ENCODE assay signal across 8 mouse cellular contexts in the genomic region with DNA sequence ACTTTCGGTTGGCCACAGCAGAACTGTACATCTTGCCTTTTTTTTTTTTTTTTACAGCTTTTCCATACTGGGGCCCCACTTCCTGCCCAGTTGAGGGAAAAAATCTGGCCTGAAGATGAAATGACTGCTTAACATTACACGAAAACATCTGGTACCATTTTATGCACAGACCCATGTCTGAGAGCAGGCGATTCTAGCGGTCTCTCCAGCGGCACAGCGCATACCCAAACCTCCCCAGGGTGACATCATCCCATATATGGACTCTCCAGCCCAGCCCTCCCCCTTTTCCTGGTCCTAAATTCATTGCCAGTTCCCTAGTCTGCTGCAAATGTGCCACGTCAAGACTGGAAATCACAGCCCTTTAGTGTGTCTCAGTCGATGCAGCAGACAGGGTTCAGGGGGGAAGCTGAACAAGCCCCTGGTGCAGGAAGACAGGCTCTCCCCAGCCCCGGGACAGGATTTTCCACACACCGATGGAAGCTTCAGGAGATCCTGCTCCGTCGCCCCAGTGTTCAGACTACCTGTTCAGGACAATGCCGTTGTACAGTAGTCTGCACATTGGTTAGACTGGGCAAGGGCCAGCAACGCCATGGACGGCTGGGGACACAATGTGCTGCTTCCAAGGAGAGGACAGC.
DNase-seq lines count a peak whose midpoint lies in the region; ATAC-seq lines count a peak whose summit lies in the region.

No protein-coding gene starts in this region.

- peak; percentile 49 for DNase-seq in midbrain, embryonic 10.5 days (ENCODE audit: low spot score)
- peak; percentile 57 for DNase-seq in lung, postnatal 14 days
- DNase-seq in urinary bladder, postnatal 36 days (ENCODE audit: low spot score in 2 of 2) = peak; percentile 37 to 56
- DNase-seq in thymus, postnatal 25 days = no peak
- no peak for DNase-seq in right cerebral cortex, adult 2 months (ENCODE audit: low spot score in 2 of 2)

- peak overlapping the region; percentile 76 for H3K27ac ChIP-seq in midbrain, embryonic 10.5 days (replicated peaks)
- no peak overlapping the region for H3K27ac ChIP-seq in midbrain, embryonic 13.5 days
- H3K27ac ChIP-seq in heart, embryonic 14.5 days (replicated peaks in 1 of 2; ENCODE audit: control insufficient read depth in 1 of 2, insufficient read depth in 1 of 2, low read depth in 2 of 2, low read length in 2 of 2) = peak overlapping the region; percentile 92 to 97
- peak overlapping the region; percentile 98 for H3K27ac ChIP-seq in kidney, embryonic 16.5 days (ENCODE audit: low read length)

- WGBS in midbrain, embryonic 10.5 days = 66% methylated on average over 15 of the region's 15 CpGs
- 78% methylated on average over 15 of the region's 15 CpGs for WGBS in midbrain, embryonic 13.5 days
- 43% methylated on average over 15 of the region's 15 CpGs for WGBS in heart, embryonic 14.5 days
- whole genome bisulfite sequencing in kidney, embryonic 16.5 days = 32% methylated on average over 15 of the region's 15 CpGs

- H3K36me3 ChIP-seq in midbrain, embryonic 10.5 days = no peaks in the 10 kb centered on the region
- H3K36me3 ChIP-seq in midbrain, embryonic 13.5 days = no peaks in the 10 kb centered on the region
- no peaks in the 10 kb centered on the region for H3K36me3 ChIP-seq in heart, embryonic 14.5 days (ENCODE audit: control insufficient read depth, insufficient read depth, low read length)
- H3K36me3 ChIP-seq in kidney, embryonic 16.5 days (ENCODE audit: insufficient read depth, low read length) = no peaks in the 10 kb centered on the region

- H3K27me3 ChIP-seq in midbrain, embryonic 10.5 days (ENCODE audit: low read depth, poor library complexity, severe bottlenecking) = peaks cover 30% of the 10 kb centered on the region
- H3K27me3 ChIP-seq in midbrain, embryonic 13.5 days = 0 out of 2 replicates have a peak, but pooled peaks cover 3% of the 10 kb centered on the region
- H3K27me3 ChIP-seq in heart, embryonic 14.5 days (ENCODE audit: control insufficient read depth, insufficient read depth, low read length) = no peaks in the 10 kb centered on the region
- H3K27me3 ChIP-seq in kidney, embryonic 16.5 days (ENCODE audit: insufficient read depth, low read length) = no peaks in the 10 kb centered on the region

- no peaks in the 10 kb centered on the region for H3K9me3 ChIP-seq in midbrain, embryonic 10.5 days (replicated peaks)
- H3K9me3 ChIP-seq in midbrain, embryonic 13.5 days = no peaks in the 10 kb centered on the region
- H3K9me3 ChIP-seq in heart, embryonic 14.5 days (ENCODE audit: control insufficient read depth, low read length) = no peaks in the 10 kb centered on the region
- no peaks in the 10 kb centered on the region for H3K9me3 ChIP-seq in kidney, embryonic 16.5 days (ENCODE audit: low read length)

- peak overlapping the region; percentile 35 for H3K4me3 ChIP-seq in midbrain, embryonic 10.5 days
- no peak overlapping the region for H3K4me3 ChIP-seq in midbrain, embryonic 13.5 days (replicated peaks)
- peak overlapping the region; percentile 35 to 54 for H3K4me3 ChIP-seq in heart, embryonic 14.5 days (ENCODE audit: control insufficient read depth in 1 of 2, insufficient read depth in 1 of 2, low read depth in 1 of 2, low read length in 2 of 2)
- peak overlapping the region; percentile 52 for H3K4me3 ChIP-seq in kidney, embryonic 16.5 days (ENCODE audit: low read length)

- H3K4me1 ChIP-seq in midbrain, embryonic 10.5 days = peaks cover 27% of the 10 kb centered on the region
- no peaks in the 10 kb centered on the region for H3K4me1 ChIP-seq in midbrain, embryonic 13.5 days (replicated peaks)
- peaks cover 9 to 10% of the 10 kb centered on the region in 2 experiments; a peak in 3 of 4 replicates for H3K4me1 ChIP-seq in heart, embryonic 14.5 days (ENCODE audit: control insufficient read depth in 2 of 2, insufficient read depth in 2 of 2, low read length in 2 of 2)
- H3K4me1 ChIP-seq in kidney, embryonic 16.5 days (ENCODE audit: insufficient read depth, low read length) = peaks cover 22% of the 10 kb centered on the region

- no peak overlapping the region for H3K4me2 ChIP-seq in midbrain, embryonic 13.5 days (replicated peaks)
- H3K4me2 ChIP-seq in heart, embryonic 14.5 days (ENCODE audit: low read length) = peak overlapping the region; percentile 51
- peak overlapping the region; percentile 39 for H3K4me2 ChIP-seq in kidney, embryonic 16.5 days (replicated peaks; ENCODE audit: low read depth, low read length)

- H3K9ac ChIP-seq in midbrain, embryonic 13.5 days (replicated peaks) = no peak overlapping the region
- peak overlapping the region; percentile 66 for H3K9ac ChIP-seq in heart, embryonic 14.5 days (ENCODE audit: low read length)
- H3K9ac ChIP-seq in kidney, embryonic 16.5 days (replicated peaks; ENCODE audit: low read length) = peak overlapping the region; percentile 76

- no peak for ATAC-seq in midbrain, embryonic 13.5 days
- ATAC-seq in heart, embryonic 14.5 days (ENCODE audit: insufficient number of reproducible peaks, insufficient read depth, low FRiP score, low read depth) = peak; percentile 83
- peak; percentile 94 for ATAC-seq in kidney, embryonic 16.5 days (ENCODE audit: low FRiP score, low TSS enrichment)

Comparison
In these comparisons a context has a peak if more than half of its experiments do, and no peak if none do; other contexts are left out.
1. DNase-seq: peak in midbrain, embryonic 10.5 days (single experiment), lung, postnatal 14 days (single experiment) and urinary bladder, postnatal 36 days (2 of 2); none in thymus, postnatal 25 days (single experiment) and right cerebral cortex, adult 2 months (0 of 2).